Mouse (Mus musculus): ENCODE results near the gene Esf1. TPM values are rescaled to one million over a fixed set of nuclear protein-coding genes. Genes with fewer than 3 reads are reported as not detected.
"Not testable (repeated sequence)": the region's sequence is repeated elsewhere in the genome, so short reads cannot be mapped to it uniquely, and the experiment has no call there.

Esf1 gene
- 15.8 and 19.1 TPM in 2 replicates for polyA plus RNA-seq (2015; fragmentation: Nextera tagmentation; extraction: Ambion mirVana)

DNA sequence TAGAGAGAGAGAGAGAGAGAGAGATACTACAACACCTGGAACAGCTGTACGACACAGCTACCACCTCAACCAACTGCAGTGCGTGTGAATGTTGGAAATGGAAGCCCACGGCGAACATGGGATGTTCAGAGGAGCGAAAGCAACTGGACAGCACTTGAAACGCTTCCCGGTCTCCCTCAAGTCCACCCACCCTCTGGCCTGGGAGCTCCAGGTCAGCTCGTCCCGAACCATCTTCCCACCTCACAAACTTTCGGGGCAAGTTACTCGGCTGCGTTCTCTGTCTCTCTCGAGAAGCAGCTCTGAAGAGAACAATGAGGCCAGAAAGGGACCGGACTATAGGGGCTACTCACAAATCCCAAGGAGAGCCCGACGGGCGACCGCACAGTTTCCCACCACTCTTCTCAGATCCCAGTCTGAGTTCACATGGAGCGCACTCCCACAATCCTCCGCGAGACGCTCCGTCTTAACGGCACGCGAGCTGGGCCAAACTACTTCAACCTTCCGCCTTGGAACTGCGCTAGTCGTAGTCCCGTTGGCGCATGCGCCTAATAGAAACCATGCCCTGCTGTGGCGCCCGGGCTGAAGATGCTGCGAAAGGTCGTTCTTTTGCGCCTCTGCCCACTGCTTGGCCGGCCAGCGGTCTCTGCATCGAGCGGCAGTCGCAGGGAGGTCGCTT, at the start of gene Esf1, which contains the start of gene Ndufaf5:
Gene Esf1 (minus strand): TSS at position 438 of the 676 bp plus-strand sequence.
Gene Ndufaf5 (plus strand): TSS at position 523 of the 676 bp plus-strand sequence.
- H3K4me3 ChIP-seq (replicated peaks): peak within 1 kb of the TSS; percentile 73
- H3K9me3 ChIP-seq (replicated peaks): no peaks in the 10 kb centered on the region
- peaks cover 36% of the 10 kb centered on the region for H3K4me1 ChIP-seq (replicated peaks)
- no peaks in the 10 kb centered on the region for H3K27me3 ChIP-seq
- H3K36me3 ChIP-seq: peaks cover 13% of the 10 kb centered on the region
- ATAC-seq (ENCODE audit: low read depth) (peak; percentile 99), DNase-seq (peak; percentile 90)
- peak within 1 kb of the TSS; percentile 90 for H3K4me2 ChIP-seq
- under 1% methylated on average over 43 of the region's 43 CpGs for WGBS (ENCODE audit: insufficient replicate concordance)
- peak within 1 kb of the TSS; percentile 82 for H3K27ac ChIP-seq
- H3K9ac ChIP-seq: peak within 1 kb of the TSS; percentile 80

DNA sequence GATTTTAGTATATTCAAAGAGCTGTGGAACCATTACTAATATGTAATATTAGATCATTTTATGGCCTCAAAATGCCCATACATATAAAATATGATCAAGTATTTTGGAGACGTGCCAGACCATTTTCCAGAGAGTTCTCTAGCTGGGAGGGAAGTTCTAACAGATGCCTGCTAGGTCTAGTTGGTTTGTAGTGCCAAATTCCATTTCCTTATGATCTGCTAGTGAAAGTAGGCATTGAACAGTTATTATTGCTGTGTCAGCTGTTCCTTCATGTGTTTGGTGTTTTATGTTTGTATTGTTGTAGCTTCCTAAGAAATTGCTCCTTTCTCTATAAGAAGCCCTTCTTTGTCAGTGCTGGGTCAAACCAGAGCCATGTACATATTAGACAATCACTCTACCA, 45.6 kb upstream of the Esf1 start:
- no peak overlapping the region for H3K4me2 ChIP-seq
- no peak overlapping the region for H3K4me3 ChIP-seq (replicated peaks)
- DNase-seq (no peak), ATAC-seq (ENCODE audit: low read depth) (no peak)
- no peaks in the 10 kb centered on the region for H3K9me3 ChIP-seq (replicated peaks)
- H3K9ac ChIP-seq: no peak overlapping the region
- H3K27ac ChIP-seq: no peak overlapping the region
- H3K36me3 ChIP-seq: no peaks in the 10 kb centered on the region
- H3K27me3 ChIP-seq: no peaks in the 10 kb centered on the region
- 57% methylated on average over 1 of the region's 1 CpGs for WGBS (ENCODE audit: insufficient replicate concordance)
- no peaks in the 10 kb centered on the region for H3K4me1 ChIP-seq (replicated peaks)

DNA sequence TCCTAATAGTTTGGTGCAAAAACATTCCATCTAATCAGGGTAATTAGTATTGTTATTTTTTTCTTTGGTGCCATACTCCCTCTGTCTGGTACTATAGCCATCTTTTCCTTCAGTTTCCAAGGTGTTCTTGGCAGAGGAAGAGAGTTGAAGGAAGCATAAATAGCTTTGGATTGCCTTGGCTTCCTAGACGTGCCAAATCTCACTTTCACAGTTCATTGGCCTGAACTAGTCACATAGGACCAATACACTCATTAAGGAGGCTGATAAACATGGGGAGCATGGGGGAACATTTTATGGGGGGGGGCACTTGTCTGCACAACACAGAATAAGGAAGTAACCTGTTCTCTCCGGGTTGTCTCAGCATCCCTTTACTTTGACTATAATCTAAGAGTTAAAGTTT, 45.1 kb upstream of the Esf1 start:
- no peak overlapping the region for H3K9ac ChIP-seq
- no peaks in the 10 kb centered on the region for H3K9me3 ChIP-seq (replicated peaks)
- ATAC-seq (ENCODE audit: low read depth): no peak
- WGBS (ENCODE audit: insufficient replicate concordance): 44% methylated on average over 2 of the region's 2 CpGs
- H3K36me3 ChIP-seq: no peaks in the 10 kb centered on the region
- H3K4me2 ChIP-seq: no peak overlapping the region
- H3K4me3 ChIP-seq (replicated peaks): no peak overlapping the region
- DNase-seq: no peak
- H3K4me1 ChIP-seq (replicated peaks): no peaks in the 10 kb centered on the region
- H3K27me3 ChIP-seq: no peaks in the 10 kb centered on the region
- H3K27ac ChIP-seq: no peak overlapping the region

DNA sequence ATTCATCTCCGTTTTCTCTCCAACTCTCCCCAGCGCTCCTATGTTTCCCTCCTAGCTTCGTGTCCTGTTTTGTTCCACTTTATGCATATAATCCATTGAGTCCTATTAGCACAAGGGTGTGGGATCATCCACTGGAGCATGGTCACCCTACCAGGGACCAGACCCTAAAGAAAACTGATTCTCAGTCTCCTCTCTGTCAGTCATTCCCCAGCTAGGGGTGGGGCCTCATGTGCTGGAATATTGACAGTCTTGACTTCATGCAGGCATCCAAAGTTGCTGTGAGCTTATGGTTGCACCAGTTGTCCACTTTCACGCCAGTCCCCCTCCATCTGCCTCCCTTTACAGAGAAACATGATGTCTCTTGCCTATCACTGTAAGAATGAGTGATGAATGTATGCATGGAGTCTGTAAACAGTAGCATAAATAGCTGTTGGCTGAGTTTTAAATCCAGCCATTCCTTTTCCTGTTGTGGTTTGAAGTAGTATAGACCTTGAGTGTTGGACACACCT, 44.2 kb upstream of the Esf1 start:
- Histone ChIP-seq H3K27me3 (no peaks in the 10 kb centered on the region), H3K9me3 (replicated peaks) (no peaks in the 10 kb centered on the region), H3K36me3 (no peaks in the 10 kb centered on the region), H3K9ac (no peak overlapping the region), H3K4me1 (replicated peaks) (no peaks in the 10 kb centered on the region), H3K27ac (no peak overlapping the region), H3K4me2 (no peak overlapping the region), H3K4me3 (replicated peaks) (no peak overlapping the region)
- no peak for ATAC-seq (ENCODE audit: low read depth)
- no peak for DNase-seq
- WGBS (ENCODE audit: insufficient replicate concordance): 70% methylated on average over 4 of the region's 4 CpGs

DNA sequence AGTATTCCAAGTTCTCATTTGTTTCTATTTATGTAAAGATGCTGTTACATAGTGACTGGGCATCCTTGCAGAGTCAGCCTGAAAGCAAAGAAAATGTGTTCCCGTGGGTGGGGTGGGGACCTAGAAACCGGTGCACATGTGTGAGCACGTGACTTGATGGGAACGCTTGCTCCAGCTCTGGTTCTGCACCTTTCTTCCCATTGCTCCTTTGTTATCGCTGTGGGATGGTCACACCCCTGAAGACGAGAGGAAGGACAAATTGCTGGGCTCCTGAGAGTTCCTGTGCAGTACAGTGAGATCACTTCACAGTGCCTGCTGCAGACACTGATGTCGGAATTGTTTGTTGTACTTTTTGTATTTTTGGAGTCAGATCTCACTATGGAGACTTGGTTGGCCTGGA, 33.4 kb upstream of the Esf1 start:
- H3K9me3 ChIP-seq (replicated peaks): no peaks in the 10 kb centered on the region
- no peak overlapping the region for H3K4me3 ChIP-seq (replicated peaks)
- H3K27ac ChIP-seq: no peak overlapping the region
- 83% methylated on average over 7 of the region's 7 CpGs for WGBS (ENCODE audit: insufficient replicate concordance)
- H3K27me3 ChIP-seq: no peaks in the 10 kb centered on the region
- no peak for DNase-seq
- no peak overlapping the region for H3K9ac ChIP-seq
- no peak for ATAC-seq (ENCODE audit: low read depth)
- no peak overlapping the region for H3K4me2 ChIP-seq
- peaks cover 14% of the 10 kb centered on the region for H3K36me3 ChIP-seq
- H3K4me1 ChIP-seq (replicated peaks): no peaks in the 10 kb centered on the region

DNA sequence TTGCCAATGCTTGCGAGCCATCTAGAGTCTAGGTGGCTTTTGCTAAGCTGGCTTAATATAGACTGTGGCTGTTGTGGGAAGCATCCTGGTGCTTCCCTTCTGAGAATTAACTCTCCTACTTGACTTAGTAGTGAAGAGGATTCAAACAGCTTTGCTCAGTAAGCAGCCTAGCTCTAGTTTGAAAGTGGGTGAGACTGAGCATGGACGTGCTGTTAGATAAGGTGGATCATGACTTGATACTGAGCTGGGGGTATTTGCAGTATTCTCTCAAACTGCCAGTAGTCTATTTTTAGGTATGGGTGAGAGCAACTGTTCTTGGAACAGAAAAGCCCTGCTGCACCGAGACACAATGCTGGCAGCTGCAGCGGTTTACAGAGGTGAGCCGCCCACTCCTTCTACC, 32.2 kb upstream of the Esf1 start:
- Histone ChIP-seq H3K4me2 (no peak overlapping the region), H3K36me3 (peaks cover 19% of the 10 kb centered on the region), H3K9ac (no peak overlapping the region), H3K4me1 (replicated peaks) (no peaks in the 10 kb centered on the region), H3K4me3 (replicated peaks) (no peak overlapping the region), H3K9me3 (replicated peaks) (no peaks in the 10 kb centered on the region), H3K27me3 (no peaks in the 10 kb centered on the region), H3K27ac (no peak overlapping the region)
- ATAC-seq (ENCODE audit: low read depth): peak; percentile 69
- 38% methylated on average over 5 of the region's 5 CpGs for WGBS (ENCODE audit: insufficient replicate concordance)
- no peak for DNase-seq

DNA sequence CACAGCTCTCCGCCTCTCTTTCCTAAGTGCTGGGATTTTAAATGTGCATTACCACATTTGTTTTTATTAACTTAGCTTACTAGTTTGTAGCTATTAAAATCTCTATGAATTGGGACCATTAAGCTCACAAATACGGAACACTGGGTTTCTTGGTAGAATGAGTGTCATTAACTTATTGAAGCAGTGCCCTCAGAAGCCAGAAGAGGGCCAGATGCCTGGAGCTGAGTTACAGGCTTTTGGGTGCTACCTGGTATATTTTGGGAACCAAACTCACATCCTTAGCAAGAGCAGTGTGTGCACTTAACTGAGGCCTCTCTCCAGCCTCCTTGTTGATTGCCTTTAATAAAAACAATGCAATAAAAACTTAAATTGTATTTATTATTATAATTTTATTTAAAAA, 30.3 kb upstream of the Esf1 start:
- DNase-seq: no peak

DNA sequence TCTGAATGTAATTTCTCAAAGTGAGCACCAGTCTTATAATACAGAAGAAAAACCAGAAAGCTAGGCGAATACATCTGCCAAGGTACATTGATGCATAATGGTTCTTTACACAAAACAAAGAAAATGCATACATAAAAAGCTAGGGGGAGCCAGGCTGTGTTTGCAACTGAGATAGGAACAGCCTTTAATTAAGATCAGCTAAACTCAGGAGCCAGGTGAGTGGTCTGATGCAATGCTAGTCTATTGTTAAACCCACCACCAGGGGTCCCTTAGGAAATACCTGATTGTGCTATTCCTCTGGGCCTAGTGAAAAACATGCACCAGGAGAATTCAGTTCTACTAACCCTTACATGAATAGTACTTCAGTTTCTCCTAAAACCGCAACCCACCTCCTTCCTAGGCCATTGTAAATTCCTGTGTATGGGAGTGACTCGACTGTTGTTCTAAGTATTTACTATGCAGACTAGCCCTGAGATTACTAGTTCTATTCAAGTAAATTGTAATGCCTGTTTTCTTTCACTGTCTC, 15.4 kb upstream of the Esf1 start:
- not testable (repeated sequence) for H3K4me3 ChIP-seq (replicated peaks); H3K9me3 ChIP-seq (replicated peaks); H3K9ac ChIP-seq; DNase-seq; H3K27ac ChIP-seq; H3K4me2 ChIP-seq; H3K4me1 ChIP-seq (replicated peaks); H3K27me3 ChIP-seq; ATAC-seq (ENCODE audit: low read depth)
- peaks cover 16% of the 10 kb centered on the region for H3K36me3 ChIP-seq
- 78% methylated on average over 3 of the region's 3 CpGs for WGBS (ENCODE audit: insufficient replicate concordance)

More for the DNA sequence above, 30.3 kb upstream of the Esf1 start:
- no peak overlapping the region for H3K4me2 ChIP-seq
- no peaks in the 10 kb centered on the region for H3K9me3 ChIP-seq (replicated peaks)
- no peaks in the 10 kb centered on the region for H3K27me3 ChIP-seq
- no peaks in the 10 kb centered on the region for H3K4me1 ChIP-seq (replicated peaks)
- H3K4me3 ChIP-seq (replicated peaks): no peak overlapping the region
- ATAC-seq (ENCODE audit: low read depth): no peak
- peaks cover 22% of the 10 kb centered on the region for H3K36me3 ChIP-seq
- H3K27ac ChIP-seq: no peak overlapping the region
- H3K9ac ChIP-seq: no peak overlapping the region
- 63% methylated on average over 2 of the region's 2 CpGs for WGBS (ENCODE audit: insufficient replicate concordance)

DNA sequence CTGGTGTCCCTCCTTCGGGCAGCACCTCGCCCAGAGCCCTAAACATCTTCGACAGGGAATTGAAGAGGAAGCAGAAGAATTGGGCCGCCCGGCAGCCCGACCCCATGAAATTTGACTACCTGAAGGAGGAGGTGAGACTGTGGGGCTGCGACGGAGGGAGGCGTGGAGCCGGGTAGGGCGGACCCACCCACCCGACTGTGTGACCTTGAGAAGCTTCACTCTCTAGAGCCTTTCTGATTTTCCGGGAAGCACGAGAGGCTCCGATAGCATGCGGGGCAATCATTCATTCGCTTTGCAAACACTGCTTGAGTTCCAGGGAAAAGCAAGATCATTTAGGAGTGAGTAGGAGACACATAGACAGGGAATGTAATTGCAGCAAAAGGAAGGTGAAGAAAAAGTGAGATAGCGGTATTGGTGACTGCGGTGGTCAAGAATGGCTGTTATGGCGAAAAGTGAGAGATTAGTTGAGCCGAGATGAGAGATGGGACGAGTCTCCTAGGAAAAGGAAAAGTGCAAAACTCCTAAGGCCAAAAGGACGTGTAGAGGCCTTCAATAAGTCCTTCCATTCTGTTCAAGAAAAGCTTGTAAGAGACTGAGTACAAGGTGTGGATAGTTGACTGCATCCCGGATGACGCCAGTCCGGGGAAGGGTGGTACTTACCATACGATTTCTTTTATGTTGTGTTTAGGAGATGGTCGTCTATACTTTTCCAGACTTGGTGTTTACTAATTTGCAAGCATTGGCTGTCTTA, 614 bp upstream of the Esf1 start:
- 3% methylated on average over 28 of the region's 28 CpGs for WGBS (ENCODE audit: insufficient replicate concordance)
- Histone ChIP-seq H3K4me2 (peak overlapping the region; percentile 90), H3K27me3 (no peaks in the 10 kb centered on the region), H3K4me3 (replicated peaks) (peak overlapping the region; percentile 73), H3K27ac (peak overlapping the region; percentile 82), H3K4me1 (replicated peaks) (peaks cover 35% of the 10 kb centered on the region), H3K9ac (peak overlapping the region; percentile 80), H3K9me3 (replicated peaks) (no peaks in the 10 kb centered on the region), H3K36me3 (peaks cover 12% of the 10 kb centered on the region)
- ATAC-seq (ENCODE audit: low read depth) (peak; percentile 83), DNase-seq (no peak)

DNA sequence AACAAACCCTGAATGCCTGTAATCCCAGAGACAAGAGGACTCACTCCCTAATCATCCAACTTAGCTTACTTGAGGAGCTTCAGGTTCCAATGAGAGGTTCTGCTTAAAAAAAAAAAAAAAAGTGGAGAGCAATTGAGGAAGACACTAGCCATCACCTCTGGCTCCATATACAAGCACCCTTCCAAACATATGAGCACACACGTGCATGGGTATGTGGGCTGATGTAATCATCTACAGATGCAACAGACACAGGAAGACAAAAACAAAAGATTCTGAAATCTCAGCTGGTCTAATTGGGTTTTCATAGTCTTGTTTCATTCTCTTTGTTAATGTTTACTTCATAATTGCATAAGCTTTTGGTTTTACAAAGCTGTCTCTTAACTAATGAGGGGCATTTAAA, 1.3 kb downstream of the Esf1 start:
- Histone ChIP-seq H3K4me2 (peak overlapping the region; percentile 90), H3K9me3 (replicated peaks) (no peaks in the 10 kb centered on the region), H3K36me3 (peaks cover 19% of the 10 kb centered on the region), H3K27ac (no peak overlapping the region), H3K4me1 (replicated peaks) (peaks cover 44% of the 10 kb centered on the region), H3K4me3 (replicated peaks) (peak overlapping the region; percentile 73), H3K9ac (0 out of 2 replicates have a peak overlapping the region, but pooled peaks have one; percentile 18), H3K27me3 (no peaks in the 10 kb centered on the region)
- no peak for DNase-seq
- WGBS (ENCODE audit: insufficient replicate concordance): 48% methylated on average over 1 of the region's 1 CpGs
- ATAC-seq (ENCODE audit: low read depth): no peak

DNA sequence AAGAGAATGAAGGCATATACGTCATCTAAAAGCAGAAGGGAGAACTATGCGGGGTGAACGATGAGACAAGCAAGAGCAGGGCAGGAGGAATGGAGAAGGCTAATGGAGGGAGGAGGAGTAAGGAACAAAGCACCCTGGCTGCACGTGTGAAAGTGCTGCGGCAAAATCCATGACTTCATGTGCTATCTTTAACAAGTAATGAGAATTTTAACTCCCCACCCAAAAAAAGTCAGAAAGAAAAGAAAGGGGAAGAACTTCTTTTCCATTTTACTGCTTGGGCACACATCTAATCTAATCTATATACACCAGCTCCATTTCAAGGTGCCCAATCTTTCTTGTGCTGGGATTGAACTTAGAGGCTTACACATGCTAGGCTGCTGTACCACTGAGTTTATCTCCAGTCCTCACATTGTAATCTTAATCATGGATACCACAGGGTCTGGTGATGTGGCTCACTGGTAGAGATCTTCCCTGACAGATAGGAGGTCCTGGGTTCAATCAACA, 7.0 kb downstream of the Esf1 start:
- Histone ChIP-seq H3K9me3 (replicated peaks) (no peaks in the 10 kb centered on the region), H3K36me3 (peaks cover 35% of the 10 kb centered on the region), H3K4me3 (replicated peaks) (no peak overlapping the region), H3K4me2 (peak overlapping the region; percentile 35), H3K27me3 (no peaks in the 10 kb centered on the region), H3K27ac (peak overlapping the region; percentile 56), H3K9ac (peak overlapping the region; percentile 27; the same call in 1 of the 2 replicates), H3K4me1 (replicated peaks) (peaks cover 33% of the 10 kb centered on the region)
- DNase-seq: peak; percentile 40
- ATAC-seq (ENCODE audit: low read depth): peak; percentile 99
- 52% methylated on average over 5 of the region's 5 CpGs for WGBS (ENCODE audit: insufficient replicate concordance)

All from liver, embryonic 13.5 days (tissue).